Mouse (Mus musculus): ENCODE results near the gene Rap1gap. TPM values are rescaled to one million over a fixed set of nuclear protein-coding genes. Genes with fewer than 3 reads are reported as not detected.

Gene Rap1gap
- polyA plus RNA-seq (2014; fragmentation: Nextera tagmentation; extraction: Ambion mirVana), result 17.1 and 18.4 TPM in 2 replicates

GRCm38 (mm10) chr4:137664433-137664979, at the start of gene Rap1gap:
Rap1gap (plus strand) TSS chr4:137664726.
- Histone ChIP-seq H3K4me2 (ENCODE audit: low read depth, low read length) (peak within 1 kb of the TSS; percentile 92), H3K9me3 (ENCODE audit: control insufficient read depth, low read length) (no peaks in the 10 kb centered on the region), H3K9ac (ENCODE audit: low read depth, low read length) (peak within 1 kb of the TSS; percentile 73), H3K27ac (replicated peaks; ENCODE audit: low read depth, low read length) (no peak within 1 kb of the TSS), H3K4me3 (ENCODE audit: low read depth, low read length) (peak within 1 kb of the TSS; percentile 56), H3K27me3 (replicated peaks; ENCODE audit: control insufficient read depth, insufficient read depth, low read length) (peaks cover 4% of the 10 kb centered on the region; the same call in 1 of the 2 replicates), H3K4me1 (ENCODE audit: control insufficient read depth, insufficient read depth, low read length) (peaks cover 19% of the 10 kb centered on the region; the same call in 1 of the 2 replicates), H3K36me3 (ENCODE audit: control insufficient read depth, insufficient read depth, low read length) (no peaks in the 10 kb centered on the region)
- ATAC-seq (ENCODE audit: low read depth), result peak; percentile 28
- DNase-seq (ENCODE audit: low spot score), result no peak
- WGBS, result 0% methylated on average over 15 of the region's 44 CpGs

- ATAC-seq (ENCODE audit: low read depth) (no peak), DNase-seq (ENCODE audit: low spot score) (no peak)
- H3K4me3 ChIP-seq (ENCODE audit: low read depth, low read length), result no peak overlapping the region
- H3K27ac ChIP-seq (replicated peaks; ENCODE audit: low read depth, low read length), result no peak overlapping the region
- no peaks in the 10 kb centered on the region for H3K9me3 ChIP-seq (ENCODE audit: control insufficient read depth, low read length)
- no peaks in the 10 kb centered on the region for H3K4me1 ChIP-seq (ENCODE audit: control insufficient read depth, insufficient read depth, low read length)
- H3K9ac ChIP-seq (ENCODE audit: low read depth, low read length), result no peak overlapping the region
- WGBS, result 95% methylated on average over 8 of the region's 8 CpGs
- H3K4me2 ChIP-seq (ENCODE audit: low read depth, low read length), result no peak overlapping the region
- peaks cover 84% of the 10 kb centered on the region for H3K36me3 ChIP-seq (ENCODE audit: control insufficient read depth, insufficient read depth, low read length)
- no peaks in the 10 kb centered on the region for H3K27me3 ChIP-seq (replicated peaks; ENCODE audit: control insufficient read depth, insufficient read depth, low read length)
These were observed 41.7 kb upstream of the Rap1gap start for GRCm38 (mm10) chr4:137622847-137623246.

GRCm38 (mm10) chr4:137627476-137628235, 36.9 kb upstream of the Rap1gap start:
- 45% methylated on average over 8 of the region's 8 CpGs for WGBS
- no peak for DNase-seq (ENCODE audit: low spot score)
- ATAC-seq (ENCODE audit: low read depth), result no peak

GRCm38 (mm10) chr4:137628400-137628799, 36.1 kb upstream of the Rap1gap start:
- H3K4me1 ChIP-seq (ENCODE audit: control insufficient read depth, insufficient read depth, low read length), result no peaks in the 10 kb centered on the region
- no peak overlapping the region for H3K27ac ChIP-seq (replicated peaks; ENCODE audit: low read depth, low read length)
- no peaks in the 10 kb centered on the region for H3K27me3 ChIP-seq (replicated peaks; ENCODE audit: control insufficient read depth, insufficient read depth, low read length)
- no peak for ATAC-seq (ENCODE audit: low read depth)
- H3K4me2 ChIP-seq (ENCODE audit: low read depth, low read length), result no peak overlapping the region
- peaks cover 84% of the 10 kb centered on the region for H3K36me3 ChIP-seq (ENCODE audit: control insufficient read depth, insufficient read depth, low read length)
- H3K9ac ChIP-seq (ENCODE audit: low read depth, low read length), result no peak overlapping the region
- 80% methylated on average over 6 of the region's 6 CpGs for WGBS
- no peak overlapping the region for H3K4me3 ChIP-seq (ENCODE audit: low read depth, low read length)
- H3K9me3 ChIP-seq (ENCODE audit: control insufficient read depth, low read length), result no peaks in the 10 kb centered on the region
- no peak for DNase-seq (ENCODE audit: low spot score)

More at GRCm38 (mm10) chr4:137627476-137628235, 36.9 kb upstream of the Rap1gap start:
- Histone ChIP-seq H3K9me3 (ENCODE audit: control insufficient read depth, low read length) (no peaks in the 10 kb centered on the region), H3K4me2 (ENCODE audit: low read depth, low read length) (no peak overlapping the region), H3K27ac (replicated peaks; ENCODE audit: low read depth, low read length) (no peak overlapping the region), H3K36me3 (ENCODE audit: control insufficient read depth, insufficient read depth, low read length) (peaks cover 84% of the 10 kb centered on the region), H3K4me3 (ENCODE audit: low read depth, low read length) (no peak overlapping the region), H3K4me1 (ENCODE audit: control insufficient read depth, insufficient read depth, low read length) (no peaks in the 10 kb centered on the region), H3K9ac (ENCODE audit: low read depth, low read length) (no peak overlapping the region), H3K27me3 (replicated peaks; ENCODE audit: control insufficient read depth, insufficient read depth, low read length) (no peaks in the 10 kb centered on the region)

DNA sequence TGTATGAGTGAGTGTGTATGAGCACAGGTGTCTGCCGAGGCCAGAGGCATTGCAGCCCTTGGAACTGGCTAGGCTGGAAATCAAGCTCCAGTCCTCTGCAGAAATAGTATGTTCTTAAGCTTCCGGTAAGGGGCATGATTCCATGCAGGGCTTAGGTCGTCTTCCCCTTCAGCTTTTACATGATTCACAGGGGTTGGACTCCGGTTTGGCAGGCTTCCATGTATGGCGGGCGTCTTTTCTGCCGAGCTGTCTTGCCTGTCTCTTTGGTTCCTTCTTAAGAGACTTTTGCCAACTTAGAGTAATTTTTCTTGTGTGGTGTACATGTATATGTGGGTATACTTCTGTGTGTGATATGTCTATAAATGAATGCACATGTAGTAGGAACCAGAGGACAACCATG, 35.2 kb upstream of the Rap1gap start:
- WGBS, result 73% methylated on average over 7 of the region's 7 CpGs
- no peaks in the 10 kb centered on the region for H3K27me3 ChIP-seq (replicated peaks; ENCODE audit: control insufficient read depth, insufficient read depth, low read length)
- no peak overlapping the region for H3K27ac ChIP-seq (replicated peaks; ENCODE audit: low read depth, low read length)
- ATAC-seq (ENCODE audit: low read depth), result no peak
- H3K36me3 ChIP-seq (ENCODE audit: control insufficient read depth, insufficient read depth, low read length), result peaks cover 82% of the 10 kb centered on the region
- no peak overlapping the region for H3K4me3 ChIP-seq (ENCODE audit: low read depth, low read length)
- DNase-seq (ENCODE audit: low spot score), result no peak
- no peak overlapping the region for H3K9ac ChIP-seq (ENCODE audit: low read depth, low read length)
- no peaks in the 10 kb centered on the region for H3K4me1 ChIP-seq (ENCODE audit: control insufficient read depth, insufficient read depth, low read length)
- no peaks in the 10 kb centered on the region for H3K9me3 ChIP-seq (ENCODE audit: control insufficient read depth, low read length)
- no peak overlapping the region for H3K4me2 ChIP-seq (ENCODE audit: low read depth, low read length)

DNA sequence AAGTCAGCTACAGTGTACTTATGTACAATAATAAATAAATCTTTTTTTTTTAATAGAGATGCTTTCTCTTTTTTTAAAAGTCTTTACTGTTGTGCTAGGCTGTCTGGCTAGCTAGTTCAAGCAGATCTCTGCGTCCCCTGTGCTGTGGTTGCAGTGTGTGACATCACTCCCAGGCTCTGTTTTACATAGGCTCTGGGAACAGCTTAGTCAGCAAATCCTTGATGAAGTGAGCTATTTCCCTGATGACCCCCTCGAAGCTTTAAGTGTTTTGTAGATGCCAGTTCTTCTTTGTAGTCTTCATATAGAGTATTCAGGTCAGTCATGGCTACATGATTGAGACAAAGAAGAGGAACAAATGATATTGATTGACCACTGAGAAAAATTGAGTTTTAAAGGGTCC, 34.4 kb upstream of the Rap1gap start:
- 88% methylated on average over 2 of the region's 2 CpGs for WGBS
- no peak for DNase-seq (ENCODE audit: low spot score)
- no peaks in the 10 kb centered on the region for H3K9me3 ChIP-seq (ENCODE audit: control insufficient read depth, low read length)

DNA sequence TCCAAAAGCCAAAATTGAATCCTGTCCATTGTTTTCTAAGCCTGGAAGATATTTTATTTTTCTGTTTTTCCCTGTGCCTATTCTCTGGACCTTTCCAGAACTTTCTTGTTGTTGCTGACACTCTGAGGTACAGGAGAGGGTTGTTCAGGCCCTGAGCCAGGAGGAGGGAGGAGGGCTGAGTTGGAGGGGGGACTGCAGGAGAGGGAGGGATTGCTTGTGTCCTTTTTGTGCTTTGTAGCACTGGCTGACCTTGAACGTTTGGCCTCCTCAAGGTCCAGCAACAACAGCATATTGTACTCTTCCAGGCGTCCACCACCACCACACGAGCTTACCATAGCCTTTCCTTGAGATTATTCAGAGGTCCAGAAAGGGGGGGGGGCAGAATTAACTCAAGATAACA, 32.9 kb upstream of the Rap1gap start:
- no peak overlapping the region for H3K4me3 ChIP-seq (ENCODE audit: low read depth, low read length)
- no peaks in the 10 kb centered on the region for H3K4me1 ChIP-seq (ENCODE audit: control insufficient read depth, insufficient read depth, low read length)
- H3K27me3 ChIP-seq (replicated peaks; ENCODE audit: control insufficient read depth, insufficient read depth, low read length), result no peaks in the 10 kb centered on the region
- H3K9me3 ChIP-seq (ENCODE audit: control insufficient read depth, low read length), result no peaks in the 10 kb centered on the region
- H3K9ac ChIP-seq (ENCODE audit: low read depth, low read length), result no peak overlapping the region
- no peak overlapping the region for H3K4me2 ChIP-seq (ENCODE audit: low read depth, low read length)
- 78% methylated on average over 3 of the region's 3 CpGs for WGBS
- ATAC-seq (ENCODE audit: low read depth) (no peak), DNase-seq (ENCODE audit: low spot score) (no peak)
- H3K36me3 ChIP-seq (ENCODE audit: control insufficient read depth, insufficient read depth, low read length), result peaks cover 83% of the 10 kb centered on the region
- H3K27ac ChIP-seq (replicated peaks; ENCODE audit: low read depth, low read length), result no peak overlapping the region

More for the DNA sequence above, 34.4 kb upstream of the Rap1gap start:
- Histone ChIP-seq H3K4me3 (ENCODE audit: low read depth, low read length) (no peak overlapping the region), H3K27ac (replicated peaks; ENCODE audit: low read depth, low read length) (no peak overlapping the region), H3K4me2 (ENCODE audit: low read depth, low read length) (no peak overlapping the region), H3K9ac (ENCODE audit: low read depth, low read length) (no peak overlapping the region), H3K4me1 (ENCODE audit: control insufficient read depth, insufficient read depth, low read length) (no peaks in the 10 kb centered on the region), H3K36me3 (ENCODE audit: control insufficient read depth, insufficient read depth, low read length) (peaks cover 82% of the 10 kb centered on the region), H3K27me3 (replicated peaks; ENCODE audit: control insufficient read depth, insufficient read depth, low read length) (no peaks in the 10 kb centered on the region)
- ATAC-seq (ENCODE audit: low read depth), result no peak

DNA sequence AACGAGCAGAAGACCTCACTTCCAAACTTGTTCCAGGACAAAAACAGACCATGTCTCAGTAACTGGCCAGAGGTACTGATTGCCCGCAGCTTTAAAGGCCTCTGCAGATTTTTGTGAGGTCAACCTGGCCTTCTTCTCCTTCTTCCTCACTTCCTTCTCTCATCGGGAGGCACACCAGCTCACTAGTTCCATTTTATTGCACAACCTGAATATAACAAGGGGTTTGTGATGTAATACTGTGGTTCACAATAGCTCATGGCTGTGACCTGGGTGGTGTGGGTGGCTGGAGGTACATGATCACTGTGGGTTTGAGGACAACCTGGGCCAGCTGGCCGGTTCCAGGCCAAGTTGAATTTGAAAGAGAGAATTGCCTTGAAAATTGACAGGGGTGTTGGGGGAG, 31.1 kb upstream of the Rap1gap start:
- 85% methylated on average over 4 of the region's 4 CpGs for WGBS
- no peaks in the 10 kb centered on the region for H3K4me1 ChIP-seq (ENCODE audit: control insufficient read depth, insufficient read depth, low read length)
- no peaks in the 10 kb centered on the region for H3K9me3 ChIP-seq (ENCODE audit: control insufficient read depth, low read length)
- no peak for ATAC-seq (ENCODE audit: low read depth)
- H3K27ac ChIP-seq (replicated peaks; ENCODE audit: low read depth, low read length), result no peak overlapping the region
- H3K4me2 ChIP-seq (ENCODE audit: low read depth, low read length), result no peak overlapping the region
- H3K9ac ChIP-seq (ENCODE audit: low read depth, low read length), result no peak overlapping the region
- DNase-seq (ENCODE audit: low spot score), result no peak
- H3K27me3 ChIP-seq (replicated peaks; ENCODE audit: control insufficient read depth, insufficient read depth, low read length), result no peaks in the 10 kb centered on the region
- peaks cover 95% of the 10 kb centered on the region for H3K36me3 ChIP-seq (ENCODE audit: control insufficient read depth, insufficient read depth, low read length)
- H3K4me3 ChIP-seq (ENCODE audit: low read depth, low read length), result no peak overlapping the region

GRCm38 (mm10) chr4:137636597-137636996, 27.9 kb upstream of the Rap1gap start:
- Histone ChIP-seq H3K27me3 (replicated peaks; ENCODE audit: control insufficient read depth, insufficient read depth, low read length) (no peaks in the 10 kb centered on the region), H3K4me1 (ENCODE audit: control insufficient read depth, insufficient read depth, low read length) (no peaks in the 10 kb centered on the region), H3K27ac (replicated peaks; ENCODE audit: low read depth, low read length) (no peak overlapping the region), H3K9me3 (ENCODE audit: control insufficient read depth, low read length) (no peaks in the 10 kb centered on the region), H3K4me3 (ENCODE audit: low read depth, low read length) (no peak overlapping the region), H3K36me3 (ENCODE audit: control insufficient read depth, insufficient read depth, low read length) (peaks cover 94% of the 10 kb centered on the region), H3K9ac (ENCODE audit: low read depth, low read length) (no peak overlapping the region), H3K4me2 (ENCODE audit: low read depth, low read length) (no peak overlapping the region)
- no peak for DNase-seq (ENCODE audit: low spot score)
- 82% methylated on average over 3 of the region's 3 CpGs for WGBS
- no peak for ATAC-seq (ENCODE audit: low read depth)
